Mouse (Mus musculus): ENCODE measurements at regions not wholly inside any gene's neighbourhood (a gene's known extent, or its start where the extent isn't known, plus 50 kb on each side); places are given as distances from the start of the nearest gene placed in this dataset.

DNA sequence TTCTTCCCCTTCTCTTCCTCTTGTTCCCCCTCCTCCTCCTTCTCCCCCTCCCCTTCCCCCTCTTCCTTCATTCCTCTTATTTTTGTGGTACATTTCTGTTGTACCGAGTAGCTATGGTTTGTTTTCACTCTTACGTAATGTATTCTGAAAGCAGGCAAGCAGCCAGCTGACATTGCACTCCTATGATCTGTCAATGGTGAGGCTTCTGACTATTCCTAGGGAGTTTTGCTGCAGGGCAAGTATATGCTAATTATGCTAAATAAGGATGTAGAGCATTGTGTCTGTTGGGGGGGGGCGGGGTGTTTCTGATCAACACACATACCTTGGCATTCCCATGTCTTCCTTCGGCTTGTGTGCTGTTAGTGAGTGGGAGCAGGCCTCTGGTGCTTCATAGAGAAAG lies 64.0 kb downstream of the Ifng start:
- TF ChIP-seq CTCF (IDR thresholded peaks at IDR 0.05; ENCODE audit: low read depth) = no peak
- TF ChIP-seq EP300 (IDR thresholded peaks at IDR 0.05; ENCODE audit: low read depth) = no peak

Data from liver, embryonic 14.5 days (tissue).